8 mouse cellular contexts compared by ENCODE assay signal in the genomic region with DNA sequence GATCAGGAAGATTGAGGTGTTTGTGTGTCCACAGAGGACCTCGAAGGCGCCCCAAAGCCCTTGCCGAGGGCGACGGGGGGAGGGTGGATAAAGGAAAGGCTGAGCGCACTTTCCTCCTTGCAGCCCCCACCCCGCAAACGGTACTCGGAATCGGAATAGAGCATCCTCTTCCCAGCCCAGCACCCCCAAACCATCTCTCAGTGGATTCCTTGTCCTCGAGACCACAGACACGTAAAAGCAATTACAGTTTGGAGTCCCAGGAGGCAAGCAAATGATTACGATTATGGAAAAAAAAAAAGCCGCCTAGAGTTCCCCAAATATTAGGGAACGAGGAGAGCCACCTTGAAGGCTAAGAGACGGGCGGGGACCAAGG. TPM values are rescaled to one million over a fixed set of nuclear protein-coding genes. Genes with fewer than 3 reads are reported as not detected.
DNase-seq lines count a peak whose midpoint lies in the region; ATAC-seq and TF ChIP-seq lines count a peak whose summit lies in the region.

No protein-coding gene starts in this region.

- no peak for TF ChIP-seq POLR2A in lung, adult 2 months (IDR thresholded peaks at IDR 0.05; ENCODE audit: borderline replicate concordance, extremely low read depth, low read depth, low read length)
- TF ChIP-seq POLR2A in embryonic fibroblast, embryonic 13.5 days (IDR thresholded peaks at IDR 0.05; ENCODE audit: low read depth, low read length) = no peak

- no peaks in the 10 kb centered on the region for H3K36me3 ChIP-seq in limb, embryonic 10.5 days
- no peaks in the 10 kb centered on the region for H3K36me3 ChIP-seq in neural tube, embryonic 14.5 days (ENCODE audit: control insufficient read depth, insufficient read depth, low read length)

- no peak for DNase-seq in lung, adult 2 months
- no peak for DNase-seq in lung, postnatal 4 days
- DNase-seq in limb, embryonic 10.5 days (ENCODE audit: low spot score) = no peak
- no peak for DNase-seq in ovary, postnatal 14 days (ENCODE audit: low spot score)
- DNase-seq in gastrocnemius, postnatal 36 days = no peak
- no peak for DNase-seq in adrenal gland, postnatal 14 days

- peak overlapping the region; percentile 76 for H3K9ac ChIP-seq in neural tube, embryonic 14.5 days (replicated peaks; ENCODE audit: low read depth, low read length)

- H3K9me3 ChIP-seq in limb, embryonic 10.5 days (replicated peaks) = no peaks in the 10 kb centered on the region; the same call in 1 of the 2 replicates
- no peaks in the 10 kb centered on the region for H3K9me3 ChIP-seq in neural tube, embryonic 14.5 days (ENCODE audit: control insufficient read depth, low read length)

- under 1% methylated on average over 17 of the region's 17 CpGs for WGBS in lung, adult 2 months
- WGBS in limb, embryonic 10.5 days = under 1% methylated on average over 17 of the region's 17 CpGs
- under 1% methylated on average over 17 of the region's 17 CpGs for WGBS in neural tube, embryonic 14.5 days

- intact Hi-C loops in gastrocnemius, postnatal 36 days (cut with DNase I) = loop anchor here (2.0 kb wide), 1 partner anchor 876 kb away; no protein-coding TSS in a partner anchor

- H3K27ac ChIP-seq in embryonic fibroblast, embryonic 13.5 days (ENCODE audit: insufficient read depth, low read length) = peak overlapping the region; percentile 90
- peak overlapping the region; percentile 87 for H3K27ac ChIP-seq in limb, embryonic 10.5 days
- H3K27ac ChIP-seq in neural tube, embryonic 14.5 days (ENCODE audit: low read depth, low read length) = peak overlapping the region; percentile 97

- TF ChIP-seq CTCF in lung, adult 2 months (IDR thresholded peaks at IDR 0.05; ENCODE audit: insufficient read depth, low read length) = no peak
- TF ChIP-seq CTCF in embryonic fibroblast, embryonic 13.5 days (IDR thresholded peaks at IDR 0.05; ENCODE audit: borderline replicate concordance, insufficient read depth, low read length) = no peak

- H3K4me3 ChIP-seq in lung, adult 2 months (replicated peaks; ENCODE audit: extremely low read depth, low read depth, low read length) = peak overlapping the region; percentile 72
- peak overlapping the region; percentile 45 for H3K4me3 ChIP-seq in embryonic fibroblast, embryonic 13.5 days (ENCODE audit: insufficient read depth, low read length)
- H3K4me3 ChIP-seq in limb, embryonic 10.5 days = peak overlapping the region; percentile 72
- peak overlapping the region; percentile 57 for H3K4me3 ChIP-seq in neural tube, embryonic 14.5 days (ENCODE audit: low read depth, low read length)

- ATAC-seq in neural tube, embryonic 14.5 days (ENCODE audit: low read depth) = no peak

- no peaks in the 10 kb centered on the region for H3K4me1 ChIP-seq in lung, adult 2 months (ENCODE audit: control insufficient read depth, insufficient read depth, low read length)
- no peaks in the 10 kb centered on the region for H3K4me1 ChIP-seq in embryonic fibroblast, embryonic 13.5 days (ENCODE audit: control insufficient read depth, insufficient read depth, low read length)
- H3K4me1 ChIP-seq in limb, embryonic 10.5 days = peaks cover 34% of the 10 kb centered on the region
- no peaks in the 10 kb centered on the region for H3K4me1 ChIP-seq in neural tube, embryonic 14.5 days (ENCODE audit: control insufficient read depth, insufficient read depth, low read length)

- H3K4me2 ChIP-seq in neural tube, embryonic 14.5 days (ENCODE audit: low read depth, low read length) = peak overlapping the region; percentile 97

- H3K27me3 ChIP-seq in limb, embryonic 10.5 days (ENCODE audit: low read depth, poor library complexity, severe bottlenecking) = 0 out of 2 replicates have a peak, but pooled peaks cover 4% of the 10 kb centered on the region
- H3K27me3 ChIP-seq in neural tube, embryonic 14.5 days (ENCODE audit: control insufficient read depth, insufficient read depth, low read length) = no peaks in the 10 kb centered on the region

RNA-seq across cellular contexts. Expression of a gene that starts 5.5 kb away (rescaled TPM):
- 33.6 and 33.8 TPM in 2 replicates for polyA plus RNA-seq in lung, adult 2 months (2012; rRNA removed)
- polyA plus RNA-seq in embryonic fibroblast, embryonic 13.5 days (2011; ENCODE audit: insufficient read length, low read depth, missing spikeins) = 78.8 and 116 TPM in 2 replicates
- polyA plus RNA-seq in limb, embryonic 10.5 days (2016; fragmentation: Nextera tagmentation; extraction: Ambion mirVana) = 53.9 and 72.0 TPM in 2 replicates
- polyA plus RNA-seq in neural tube, embryonic 14.5 days (2014; fragmentation: Nextera tagmentation; extraction: Ambion mirVana) = 157 and 188 TPM in 2 replicates
- 1 to 10 TPM; 4.1 to 4.3 TPM for total RNA-seq in gastrocnemius, postnatal 36 days (2021)
- 27.6 and 28.0 TPM in 2 replicates for total RNA-seq in adrenal gland, postnatal 14 days (2021)
